Mouse (Mus musculus) hindlimb bud, embryonic 11.5 days (tissue): ENCODE results near the gene Tmem72.

Experiments
- DNase-seq: peaks from one replicate; pipeline ENCODE4 v3.0.0-alpha.2; 2012; ENCODE audit warnings: low read depth, low spot score; ENCODE audit errors: extremely low spot score

Gene Tmem72

DNA sequence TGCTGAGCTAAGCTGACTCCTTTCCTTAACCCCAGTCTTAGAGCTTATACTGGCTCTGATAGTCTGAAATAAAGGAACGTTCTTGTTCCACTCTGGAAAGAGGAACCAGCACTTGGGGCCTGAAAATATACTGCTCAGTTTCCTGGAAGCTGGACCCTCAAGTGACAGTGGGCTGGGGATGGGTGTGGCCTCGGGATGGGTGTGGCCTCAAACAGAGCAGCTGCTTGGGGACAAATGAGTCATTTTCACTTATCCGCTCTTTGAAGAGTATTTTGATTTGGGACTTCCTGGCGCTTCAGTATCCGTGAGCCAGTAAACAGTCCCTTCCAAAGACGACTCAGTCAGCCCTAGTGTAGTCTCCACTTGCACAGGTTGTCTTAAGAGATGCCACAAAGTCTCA is 34.4 kb downstream of the Tmem72 start:
- DNase-seq = no peak

DNA sequence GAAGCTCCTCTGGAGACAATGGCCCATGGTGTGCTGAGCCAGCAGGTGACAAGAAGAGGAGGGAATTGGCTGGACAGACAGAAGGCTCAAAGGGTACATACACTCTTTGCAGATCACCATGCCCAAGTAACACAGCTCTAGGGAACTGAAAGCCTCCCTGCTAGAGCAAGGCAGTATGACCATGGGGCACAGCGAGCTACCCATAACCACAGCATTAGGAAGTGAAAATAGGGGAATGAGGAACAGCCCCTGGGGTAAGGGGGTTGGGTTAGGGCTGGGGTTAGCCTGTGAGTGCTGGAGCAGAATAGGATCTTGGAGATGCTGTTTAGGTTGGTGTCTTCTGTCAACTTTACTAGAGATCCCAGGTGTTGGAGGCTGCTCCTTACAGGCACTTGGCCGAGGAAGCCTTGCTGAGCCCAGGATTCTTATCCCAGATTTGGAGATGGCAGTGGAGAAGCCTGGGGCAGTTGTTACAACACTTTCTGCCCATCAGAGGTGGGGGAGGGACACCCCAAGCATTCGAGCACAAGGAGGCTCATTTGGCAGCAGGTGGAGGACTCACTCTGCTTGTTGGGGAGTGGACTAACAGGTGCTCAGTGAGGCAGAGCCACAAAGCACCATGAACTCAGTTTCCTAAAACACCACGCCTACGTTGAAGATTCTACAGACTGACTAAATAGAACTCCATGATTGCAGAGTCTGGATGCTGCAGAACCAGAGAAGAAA is 37.0 kb downstream of the Tmem72 start:
- no peak for DNase-seq

GRCm38 (mm10) chr6:116677321-116677720 is 39.4 kb downstream of the Tmem72 start:
- DNase-seq = no peak

- no peak for DNase-seq
Measured at GRCm38 (mm10) chr6:116676355-116676913, 40.3 kb downstream of the Tmem72 start.

DNA sequence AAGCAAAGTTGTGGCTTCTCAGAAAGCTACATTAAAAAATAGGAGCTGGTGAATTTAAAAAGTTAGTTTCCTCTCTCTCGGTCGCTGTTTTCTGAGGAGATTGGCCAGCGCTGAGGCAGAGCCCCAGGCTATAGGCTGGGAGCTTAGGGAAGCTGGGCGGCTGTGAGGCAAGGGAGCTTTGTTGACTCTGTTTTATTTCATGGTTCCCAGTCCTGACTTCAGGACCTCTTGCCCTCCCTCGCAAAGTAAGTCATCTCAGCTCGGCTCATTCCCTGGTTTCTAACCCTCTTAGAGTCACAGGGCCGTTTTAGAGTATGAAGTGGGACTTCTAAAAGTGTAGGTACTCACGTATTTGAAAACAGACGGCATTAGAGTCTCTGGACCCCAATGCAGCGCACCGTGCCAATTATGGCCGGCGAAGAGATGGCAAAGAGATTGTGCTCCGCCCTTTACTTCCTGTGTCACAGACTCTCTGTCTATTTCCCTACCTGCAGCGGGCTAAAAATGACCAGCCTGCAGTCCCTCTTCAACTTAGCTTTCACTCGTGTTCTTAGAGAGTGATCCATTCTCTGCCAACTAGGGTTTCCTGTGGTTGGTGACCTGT is 42.3 kb downstream of the Tmem72 start:
- DNase-seq = no peak

DNA sequence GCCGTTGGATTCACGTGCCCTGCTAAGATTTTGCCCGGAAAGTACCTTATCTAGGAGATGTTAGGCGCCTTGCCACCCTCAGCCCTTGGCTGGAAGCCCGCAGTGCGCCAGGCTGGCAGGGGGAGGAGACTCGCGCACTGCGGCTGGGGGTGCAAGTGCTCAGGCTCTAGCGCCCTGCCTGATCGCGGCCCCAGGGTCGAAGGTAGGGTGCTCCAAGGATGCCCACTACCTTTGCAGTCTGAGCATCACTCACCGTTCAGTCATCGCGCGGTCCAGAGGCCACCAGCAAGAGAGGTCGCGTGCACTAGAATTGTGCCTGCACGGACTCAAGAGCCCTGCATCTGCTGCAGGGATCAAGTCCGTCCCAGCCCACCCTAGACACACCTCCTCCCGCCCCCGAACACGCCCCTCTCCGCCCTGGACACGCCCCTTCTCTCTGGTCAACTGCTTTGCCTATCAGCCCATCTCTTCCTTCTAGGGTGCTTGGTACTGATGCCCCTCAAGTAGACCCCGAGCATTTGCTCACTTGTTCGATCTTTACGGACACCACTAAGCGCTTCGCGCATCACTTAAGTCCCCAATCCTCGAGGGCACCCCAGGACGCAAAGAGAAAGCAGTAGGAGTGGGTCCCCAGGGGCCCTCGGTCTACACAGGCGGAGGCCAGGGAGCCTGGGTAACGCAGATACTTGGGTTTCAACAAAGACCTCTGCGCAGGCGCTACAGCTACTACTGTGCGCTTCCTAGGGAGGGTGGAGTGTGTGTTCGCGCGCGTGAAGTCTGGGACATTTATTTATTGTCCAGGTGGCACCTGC is 43.0 kb downstream of the Tmem72 start, which contains the start of gene Rassf4:
Gene Rassf4, minus strand, starts transcription at position 482 of the 812 bp plus-strand sequence.
- no peak for DNase-seq

DNA sequence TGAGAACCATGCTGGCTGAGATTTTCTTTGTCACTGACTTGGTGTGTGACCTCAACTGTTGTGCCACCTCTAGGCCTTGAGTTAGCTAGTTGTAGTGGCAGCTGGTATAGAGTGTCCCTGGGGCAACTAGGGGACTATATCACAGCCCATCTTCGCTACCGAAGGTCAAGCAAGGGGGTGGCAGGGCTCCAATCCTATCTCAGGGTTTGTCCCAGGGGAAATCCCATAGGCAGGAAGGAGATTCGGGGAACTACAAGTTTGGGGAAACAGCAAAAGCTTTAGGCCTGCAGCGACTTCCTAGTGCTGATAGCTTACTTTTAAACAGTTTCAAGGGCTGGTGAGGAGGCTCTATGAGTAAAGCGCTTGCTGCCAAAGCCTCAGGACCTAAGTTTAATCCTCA is 44.4 kb downstream of the Tmem72 start:
- DNase-seq = no peak

DNA sequence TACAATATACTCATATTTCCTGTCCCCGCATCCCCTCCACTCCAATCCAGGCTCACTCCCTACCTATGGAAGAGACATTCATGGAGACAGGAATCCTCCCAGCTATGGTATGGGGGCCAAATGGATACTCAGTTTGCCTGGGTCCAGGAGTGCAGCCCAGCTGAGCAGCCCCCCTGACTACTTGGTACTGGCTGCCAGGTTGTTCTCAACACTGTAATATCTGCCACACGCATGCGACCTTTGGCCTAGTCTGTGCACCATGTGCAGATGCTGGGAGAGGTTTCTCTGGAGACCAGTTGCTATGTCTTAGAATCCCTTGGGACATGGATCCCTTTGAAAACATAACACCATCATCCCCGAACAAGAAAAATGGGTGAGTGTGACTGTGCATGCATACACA is 44.9 kb downstream of the Tmem72 start:
- DNase-seq = no peak

- no peak for DNase-seq
Measured at GRCm38 (mm10) chr6:116671031-116671430, 45.7 kb downstream of the Tmem72 start.

DNA sequence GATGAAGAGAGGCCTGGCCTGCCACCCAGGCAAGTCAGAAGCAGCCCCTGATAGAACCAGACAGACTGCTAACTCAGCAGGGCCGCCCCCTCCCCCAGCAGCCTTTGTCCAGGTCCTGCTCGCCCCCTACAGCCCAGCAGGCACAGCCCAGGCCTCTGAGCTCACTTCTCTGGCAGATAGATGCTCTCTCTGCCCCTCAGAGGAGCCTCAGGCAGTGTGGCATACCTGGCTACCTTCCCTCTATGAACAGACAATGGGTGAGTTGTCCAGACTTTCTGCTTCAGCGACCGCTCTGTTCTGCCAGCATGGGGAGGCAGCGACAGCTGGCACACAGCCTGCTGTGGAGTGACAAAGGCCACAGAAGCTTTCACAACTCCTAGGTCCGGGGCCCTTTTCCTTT is 46.6 kb downstream of the Tmem72 start:
- DNase-seq = no peak

- no peak for DNase-seq
Measured at GRCm38 (mm10) chr6:116668682-116669470, 47.8 kb downstream of the Tmem72 start.

DNA sequence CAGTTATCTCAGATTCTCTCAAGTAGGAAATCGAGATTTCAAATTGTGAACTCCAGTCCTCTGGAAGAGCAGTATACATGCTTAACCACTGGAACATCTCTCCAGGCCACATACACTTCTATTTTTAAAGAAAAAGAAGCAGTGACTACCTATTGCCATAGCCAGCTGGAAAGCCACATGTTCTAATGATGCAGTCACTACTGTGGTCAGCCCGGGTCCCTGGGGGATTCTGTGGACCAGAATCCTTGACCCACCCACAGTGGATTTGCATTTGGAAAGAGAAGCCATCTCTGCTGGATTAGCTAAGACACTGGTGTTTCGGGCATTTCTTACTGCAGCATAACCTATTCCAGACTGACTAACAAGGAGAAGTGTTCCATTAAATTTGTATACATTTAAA is 49.3 kb downstream of the Tmem72 start:
- DNase-seq = no peak

GRCm38 (mm10) chr6:116666892-116667291 is 49.8 kb downstream of the Tmem72 start:
- no peak for DNase-seq

GRCm38 (mm10) chr6:116666085-116666750 is 50.5 kb downstream of the Tmem72 start:
- no peak for DNase-seq

DNA sequence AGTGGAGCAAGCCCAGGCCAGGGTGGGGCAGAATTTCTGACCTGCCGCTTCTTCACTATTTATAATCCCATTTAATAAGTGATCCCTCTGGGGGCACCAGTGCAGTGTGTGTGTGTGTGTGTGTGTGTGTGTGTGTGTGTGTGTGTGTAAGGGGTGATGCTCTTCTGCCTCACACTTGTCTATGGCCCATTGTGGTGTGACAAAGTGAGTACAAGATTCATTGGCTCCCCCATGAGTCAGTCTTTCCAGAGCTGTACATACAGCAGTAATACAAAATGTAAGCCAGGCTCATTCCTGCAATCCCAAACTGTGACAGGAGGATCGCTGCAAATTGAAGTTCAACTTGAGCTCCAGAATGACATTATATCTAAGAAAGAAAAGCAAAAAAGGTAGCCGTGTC is 51.9 kb downstream of the Tmem72 start:
- no peak for DNase-seq

- no peak for DNase-seq
Measured at GRCm38 (mm10) chr6:116664031-116664430, 52.7 kb downstream of the Tmem72 start.

GRCm38 (mm10) chr6:116663364-116663763 is 53.3 kb downstream of the Tmem72 start:
- no peak for DNase-seq

GRCm38 (mm10) chr6:116653684-116654454 is 62.8 kb downstream of the Tmem72 start:
- DNase-seq = no peak

DNA sequence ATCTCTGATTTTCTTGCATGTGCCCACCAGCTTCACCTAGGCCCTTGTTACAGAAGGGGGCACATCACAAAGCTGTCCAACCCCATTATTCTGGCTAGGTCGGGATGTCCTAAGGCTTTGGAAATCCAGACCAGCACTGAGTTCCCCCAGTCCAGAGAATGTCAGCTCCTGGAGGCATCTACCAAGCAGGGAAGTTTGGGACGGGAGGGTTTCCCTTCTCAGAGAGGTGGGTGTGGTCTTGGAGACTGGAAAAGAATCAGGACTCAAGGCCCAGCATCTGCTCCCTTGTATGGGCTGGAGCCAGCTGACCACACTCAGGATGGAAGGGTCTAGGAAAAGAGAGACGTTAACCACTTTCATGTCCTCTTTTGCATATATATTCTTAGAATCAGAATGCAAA is 63.5 kb downstream of the Tmem72 start:
- DNase-seq = no peak
